In the genomic region with DNA sequence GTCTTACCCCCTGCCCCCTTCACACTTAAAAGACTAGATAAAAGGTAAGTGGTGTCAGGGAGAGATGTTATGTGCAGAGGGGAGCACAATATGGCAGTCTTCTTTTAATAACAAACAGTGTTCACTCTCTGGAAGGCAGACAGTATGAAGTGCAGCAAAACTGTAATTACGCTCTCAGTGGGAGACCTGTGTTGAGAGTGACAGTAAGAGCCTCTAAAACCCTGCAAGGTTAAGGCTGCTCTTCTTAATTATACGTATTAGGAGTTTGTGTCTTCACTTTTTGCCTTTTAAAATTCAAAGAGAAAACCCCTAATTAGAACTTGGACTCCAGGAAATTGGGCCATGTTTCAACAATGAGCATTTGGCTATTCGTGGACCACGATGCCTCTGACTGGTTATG, we compare ENCODE assay signal across 20 mouse cellular contexts.
DNase-seq lines count a peak whose midpoint lies in the region; ATAC-seq and TF ChIP-seq lines count a peak whose summit lies in the region.
"Had no signal": no experiment of that assay in that cellular context is flagged by ENCODE, and none has a peak within 500 bp of the region (broad histone marks: within the 10 kb centered on the region; RNA-seq: fewer than 3 reads in every experiment).

No protein-coding gene starts in this region.

- H3K9me3 ChIP-seq in forebrain, embryonic 13.5 days (replicated peaks), result no peaks in the 10 kb centered on the region
- no peaks in the 10 kb centered on the region for H3K9me3 ChIP-seq in forebrain, embryonic 11.5 days (ENCODE audit: control insufficient read depth, low read length)
- no peaks in the 10 kb centered on the region for H3K9me3 ChIP-seq in forebrain, embryonic 15.5 days
- H3K9me3 ChIP-seq: embryonic facial prominence, embryonic 10.5 days; heart, embryonic 12.5 days; hindbrain, embryonic 15.5 days had no signal

- no peak for DNase-seq in forebrain, embryonic 11.5 days (ENCODE audit: low spot score)
- peak; percentile 34 for DNase-seq in Muller cell, postnatal 12 days (ENCODE audit: inconsistent ontology term)
- peak; percentile 81 for DNase-seq in brain, embryonic 14.5 days (ENCODE audit: low read depth)
- no peak for DNase-seq in embryo, embryonic 10.5 days (ENCODE audit: low spot score)
- DNase-seq in layer of hippocampus, adult 8-10 months (ENCODE audit: low spot score in 2 of 2), result no peak
- DNase-seq in T-cell, adult 2 months (ENCODE audit: low spot score), result no peak
- DNase-seq: adrenal gland, postnatal 10 days; cerebellum, adult 11 months; cerebellum, adult 8-10 months; cerebellum, postnatal 25 days; gastrocnemius, adult 2 months; gastrocnemius, postnatal 25 days; heart, postnatal 36 days had no signal

- no peaks in the 10 kb centered on the region for H3K36me3 ChIP-seq in forebrain, embryonic 13.5 days (ENCODE audit: poor library complexity, severe bottlenecking)
- no peaks in the 10 kb centered on the region for H3K36me3 ChIP-seq in forebrain, embryonic 11.5 days (ENCODE audit: control insufficient read depth, insufficient read depth, low read length)
- H3K36me3 ChIP-seq in forebrain, embryonic 15.5 days, result no peaks in the 10 kb centered on the region
- H3K36me3 ChIP-seq: embryonic facial prominence, embryonic 10.5 days; heart, embryonic 12.5 days; hindbrain, embryonic 15.5 days had no signal

- no peak for TF ChIP-seq POLR2A in brain, embryonic 14.5 days (IDR thresholded peaks at IDR 0.05; ENCODE audit: borderline replicate concordance, extremely low read depth, insufficient read depth, insufficient read length, poor library complexity, severe bottlenecking)

- H3K27ac ChIP-seq in forebrain, embryonic 13.5 days, result no peak overlapping the region
- H3K27ac ChIP-seq in forebrain, embryonic 11.5 days (ENCODE audit: low read depth, low read length), result no peak overlapping the region
- no peak overlapping the region for H3K27ac ChIP-seq in forebrain, embryonic 15.5 days (replicated peaks)
- H3K27ac ChIP-seq: embryonic facial prominence, embryonic 10.5 days; gastrocnemius, adult 2 months; hindbrain, embryonic 15.5 days had no signal

- H3K4me3 ChIP-seq in forebrain, embryonic 13.5 days, result no peak overlapping the region
- no peak overlapping the region for H3K4me3 ChIP-seq in forebrain, embryonic 11.5 days (ENCODE audit: low read depth, low read length)
- H3K4me3 ChIP-seq in forebrain, embryonic 15.5 days, result no peak overlapping the region
- H3K4me3 ChIP-seq: embryonic facial prominence, embryonic 10.5 days; erythroblast, embryonic 14.5 days; gastrocnemius, adult 2 months; heart, embryonic 12.5 days; hindbrain, embryonic 15.5 days had no signal

- TF ChIP-seq CTCF in brain, embryonic 14.5 days (IDR thresholded peaks at IDR 0.05; ENCODE audit: borderline replicate concordance, extremely low read depth, insufficient read depth, insufficient read length), result no peak

- no peaks in the 10 kb centered on the region for H3K27me3 ChIP-seq in forebrain, embryonic 13.5 days
- H3K27me3 ChIP-seq in forebrain, embryonic 11.5 days (ENCODE audit: control insufficient read depth, insufficient read depth, low read length), result no peaks in the 10 kb centered on the region
- no peaks in the 10 kb centered on the region for H3K27me3 ChIP-seq in forebrain, embryonic 15.5 days
- H3K27me3 ChIP-seq: heart, embryonic 12.5 days; hindbrain, embryonic 15.5 days had no signal

- no peak overlapping the region for H3K9ac ChIP-seq in forebrain, embryonic 13.5 days
- no peak overlapping the region for H3K9ac ChIP-seq in forebrain, embryonic 11.5 days (ENCODE audit: low read length)
- no peak overlapping the region for H3K9ac ChIP-seq in forebrain, embryonic 15.5 days (replicated peaks)
- H3K9ac ChIP-seq: heart, embryonic 12.5 days; hindbrain, embryonic 15.5 days had no signal

- H3K4me2 ChIP-seq in forebrain, embryonic 13.5 days, result no peak overlapping the region
- H3K4me2 ChIP-seq in forebrain, embryonic 11.5 days (ENCODE audit: low read depth, low read length, severe bottlenecking), result no peak overlapping the region
- H3K4me2 ChIP-seq in forebrain, embryonic 15.5 days (replicated peaks), result no peak overlapping the region
- H3K4me2 ChIP-seq: heart, embryonic 12.5 days; hindbrain, embryonic 15.5 days had no signal

- H3K4me1 ChIP-seq in forebrain, embryonic 13.5 days, result peaks cover 16% of the 10 kb centered on the region
- H3K4me1 ChIP-seq in forebrain, embryonic 11.5 days (replicated peaks; ENCODE audit: control insufficient read depth, insufficient read depth, low read length), result no peaks in the 10 kb centered on the region
- peaks cover 11% of the 10 kb centered on the region for H3K4me1 ChIP-seq in forebrain, embryonic 15.5 days
- H3K4me1 ChIP-seq: heart, embryonic 12.5 days had no signal

- ATAC-seq in forebrain, embryonic 13.5 days, result peak; percentile 65; the same call in 1 of the 2 replicates
- no peak for ATAC-seq in forebrain, embryonic 11.5 days (replicated peaks; ENCODE audit: low FRiP score)
- peak; percentile 81 for ATAC-seq in forebrain, embryonic 15.5 days (replicated peaks)
- ATAC-seq: intestine, embryonic 16.5 days had no signal

- WGBS in forebrain, embryonic 13.5 days, result 30% methylated on average over 4 of the region's 4 CpGs
- 55% methylated on average over 4 of the region's 4 CpGs for WGBS in forebrain, embryonic 11.5 days
- WGBS in forebrain, embryonic 15.5 days, result 18% methylated on average over 4 of the region's 4 CpGs

Comparison
In these comparisons a context has a peak if more than half of its experiments do, and no peak if none do; other contexts are left out.
1. DNase-seq: peak in Muller cell, postnatal 12 days (single experiment) and brain, embryonic 14.5 days (single experiment); none in forebrain, embryonic 11.5 days (single experiment), embryo, embryonic 10.5 days (single experiment), layer of hippocampus, adult 8-10 months (0 of 2) and T-cell, adult 2 months (single experiment).